Mouse (Mus musculus) E14TG2a.4 (cell line): ENCODE data around the gene Nemf.

Experiments
- H3K27me3 ChIP-seq: 2 replicates; pipeline ENCODE4 v1.6.1; 2014; ENCODE audit warnings: low read length, control low read depth; ENCODE audit not compliant: insufficient read depth
- H3K36me3 ChIP-seq: 2 replicates; pipeline ENCODE4 v1.6.1; 2014; ENCODE audit warnings: low read length, control low read depth; ENCODE audit not compliant: insufficient read depth
- H3K4me1 ChIP-seq: replicated peaks from 2 replicates; pipeline ENCODE4 v1.6.1; 2014; ENCODE audit warnings: low read depth, low read length, control low read depth
- H3K4me3 ChIP-seq: replicated peaks from 2 replicates; pipeline ENCODE4 v1.5.1; 2014; ENCODE audit warnings: mild to moderate bottlenecking, low read length
- H3K9me3 ChIP-seq: 2 replicates; pipeline ENCODE4 v1.6.1; 2014; ENCODE audit warnings: low read length, control low read depth
- CTCF ChIP-seq: conservative IDR thresholded peaks from 2 replicates; pipeline ENCODE4 v1.5.1; 2014; ENCODE audit warnings: low read length
- NANOG ChIP-seq: IDR thresholded peaks from 2 replicates; pipeline ENCODE4 v1.6.1; 2014; ENCODE audit warnings: borderline replicate concordance, low read length, mixed read lengths
- POU5F1 ChIP-seq: IDR thresholded peaks from 2 replicates; pipeline ENCODE4 v1.6.1; 2014; ENCODE audit warnings: low read length, borderline replicate concordance

Gene Nemf

GRCm38 (mm10) chr12:69295651-69296050, 61.3 kb downstream of the Nemf start:
- H3K9me3 ChIP-seq, result no peaks in the 10 kb centered on the region
- no peak for TF ChIP-seq CTCF
- TF ChIP-seq NANOG, result no peak
- no peak for TF ChIP-seq POU5F1
- H3K4me1 ChIP-seq, result peaks cover 29% of the 10 kb centered on the region

GRCm38 (mm10) chr12:69294936-69295335, 62.0 kb downstream of the Nemf start:
- no peaks in the 10 kb centered on the region for H3K36me3 ChIP-seq
- no peak overlapping the region for H3K4me3 ChIP-seq
- TF ChIP-seq POU5F1, result no peak
- no peak for TF ChIP-seq NANOG
- TF ChIP-seq CTCF, result no peak
- H3K27me3 ChIP-seq, result peaks cover 14% of the 10 kb centered on the region
- H3K4me1 ChIP-seq, result peaks cover 28% of the 10 kb centered on the region
- no peaks in the 10 kb centered on the region for H3K9me3 ChIP-seq

More at GRCm38 (mm10) chr12:69295651-69296050, 61.3 kb downstream of the Nemf start:
- Histone ChIP-seq H3K36me3 (no peaks in the 10 kb centered on the region), H3K4me3 (no peak overlapping the region), H3K27me3 (peaks cover 14% of the 10 kb centered on the region)

DNA sequence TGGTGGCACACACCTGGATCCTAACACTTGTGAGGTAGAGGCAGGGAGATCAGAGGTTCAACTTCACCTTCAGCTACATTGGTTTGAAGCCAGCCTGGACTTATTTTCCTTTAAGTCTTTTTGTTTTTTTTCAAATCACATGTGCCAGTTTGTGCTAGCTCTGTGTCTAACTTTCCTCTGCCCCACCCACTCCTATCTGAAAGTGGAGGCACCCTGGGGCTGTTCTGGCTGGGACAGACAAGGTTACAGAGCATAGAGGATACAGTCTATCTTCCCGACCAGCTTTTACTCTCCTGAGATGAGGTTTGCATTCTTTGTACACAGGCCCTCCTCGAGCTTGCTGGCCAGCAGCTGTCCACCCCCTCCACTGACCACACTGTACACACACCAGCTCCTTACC, 63.1 kb downstream of the Nemf start:
- H3K9me3 ChIP-seq, result no peaks in the 10 kb centered on the region
- TF ChIP-seq POU5F1 (no peak), CTCF (no peak), NANOG (no peak)
- peaks cover 17% of the 10 kb centered on the region for H3K4me1 ChIP-seq
- H3K27me3 ChIP-seq, result peaks cover 14% of the 10 kb centered on the region
- no peaks in the 10 kb centered on the region for H3K36me3 ChIP-seq
- H3K4me3 ChIP-seq, result no peak overlapping the region

GRCm38 (mm10) chr12:69292401-69292800, 64.6 kb downstream of the Nemf start:
- Histone ChIP-seq H3K4me1 (peaks cover 16% of the 10 kb centered on the region), H3K9me3 (no peaks in the 10 kb centered on the region), H3K27me3 (peaks cover 12% of the 10 kb centered on the region), H3K4me3 (no peak overlapping the region), H3K36me3 (no peaks in the 10 kb centered on the region)
- TF ChIP-seq NANOG (no peak), CTCF (no peak), POU5F1 (no peak)

- no peak overlapping the region for H3K4me3 ChIP-seq
- H3K4me1 ChIP-seq, result peaks cover 5% of the 10 kb centered on the region; the same call in 1 of the 2 replicates
- no peaks in the 10 kb centered on the region for H3K27me3 ChIP-seq
- no peaks in the 10 kb centered on the region for H3K36me3 ChIP-seq
- TF ChIP-seq POU5F1 (no peak), NANOG (no peak), CTCF (no peak)
- H3K9me3 ChIP-seq, result no peaks in the 10 kb centered on the region
Observed at GRCm38 (mm10) chr12:69288699-69289098, 68.3 kb downstream of the Nemf start.

DNA sequence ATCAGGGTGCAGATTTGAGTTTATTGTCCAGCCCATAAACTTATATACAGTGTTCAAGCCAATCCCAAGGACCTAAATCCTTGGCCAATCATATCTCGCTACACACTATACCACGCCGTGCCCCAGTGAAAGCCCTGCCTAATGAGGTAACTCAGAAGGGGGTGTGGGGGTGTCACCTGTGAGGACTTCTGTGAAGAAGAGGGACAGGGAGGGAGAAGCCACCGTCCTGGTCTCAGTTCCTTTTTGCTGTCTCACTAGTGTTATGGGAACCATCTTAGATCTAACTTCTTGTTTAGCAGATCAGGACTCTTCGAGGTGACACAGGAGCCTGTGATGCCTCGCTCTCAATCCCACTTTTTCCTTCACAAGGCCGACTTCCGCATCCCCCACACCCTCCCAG, 69.4 kb downstream of the Nemf start:
- TF ChIP-seq POU5F1 (no peak), NANOG (no peak), CTCF (no peak)
- H3K9me3 ChIP-seq, result no peaks in the 10 kb centered on the region
- H3K4me1 ChIP-seq, result peaks cover 5% of the 10 kb centered on the region; the same call in 1 of the 2 replicates
- no peaks in the 10 kb centered on the region for H3K27me3 ChIP-seq
- no peak overlapping the region for H3K4me3 ChIP-seq
- H3K36me3 ChIP-seq, result no peaks in the 10 kb centered on the region

GRCm38 (mm10) chr12:69283146-69283545, 73.8 kb downstream of the Nemf start:
- H3K9me3 ChIP-seq, result peaks cover 7% of the 10 kb centered on the region; the same call in 1 of the 2 replicates
- H3K4me3 ChIP-seq, result no peak overlapping the region
- peaks cover 3% of the 10 kb centered on the region; the same call in 1 of the 2 replicates for H3K4me1 ChIP-seq
- H3K27me3 ChIP-seq, result no peaks in the 10 kb centered on the region
- no peak for TF ChIP-seq CTCF
- TF ChIP-seq POU5F1, result no peak
- TF ChIP-seq NANOG, result no peak
- no peaks in the 10 kb centered on the region for H3K36me3 ChIP-seq

- no peak overlapping the region for H3K4me3 ChIP-seq
- no peaks in the 10 kb centered on the region for H3K36me3 ChIP-seq
- H3K27me3 ChIP-seq, result no peaks in the 10 kb centered on the region
- TF ChIP-seq CTCF (no peak), NANOG (no peak), POU5F1 (no peak)
- H3K9me3 ChIP-seq, result peaks cover 7% of the 10 kb centered on the region; the same call in 1 of the 2 replicates
- no peaks in the 10 kb centered on the region for H3K4me1 ChIP-seq
Observed at GRCm38 (mm10) chr12:69280915-69281314, 76.0 kb downstream of the Nemf start.

DNA sequence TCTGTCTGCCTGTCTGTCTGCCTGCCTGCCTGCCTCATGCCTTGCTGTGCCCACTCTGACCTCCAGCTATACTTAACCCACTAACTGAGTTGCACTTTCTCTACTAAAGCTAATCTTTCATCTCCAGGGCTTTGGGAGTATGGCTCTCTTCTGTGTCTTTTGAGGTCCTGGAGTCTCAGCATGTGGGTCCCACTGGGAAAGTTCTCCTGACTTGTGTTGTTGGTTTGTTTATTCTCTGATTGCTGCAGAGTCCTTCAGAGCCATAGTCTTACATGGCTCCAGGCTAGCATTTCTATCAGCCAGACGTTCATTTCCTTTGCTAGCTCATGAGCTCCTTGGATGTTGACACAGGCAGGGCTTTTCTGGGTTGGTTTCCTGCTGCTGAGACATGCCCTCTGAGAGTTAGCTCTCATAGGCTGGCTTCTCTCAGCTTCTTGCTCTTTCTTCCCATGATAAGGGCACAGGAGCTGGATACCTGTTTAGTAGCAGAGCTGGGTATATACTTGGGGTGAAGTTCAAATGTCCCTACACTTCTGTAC, 77.0 kb downstream of the Nemf start:
- H3K4me3 ChIP-seq, result no peak overlapping the region
- no peaks in the 10 kb centered on the region for H3K36me3 ChIP-seq
- peaks cover 7% of the 10 kb centered on the region; the same call in 1 of the 2 replicates for H3K9me3 ChIP-seq
- TF ChIP-seq NANOG (no peak), CTCF (no peak), POU5F1 (no peak)
- no peaks in the 10 kb centered on the region for H3K27me3 ChIP-seq
- no peaks in the 10 kb centered on the region for H3K4me1 ChIP-seq

- Histone ChIP-seq H3K4me1 (no peaks in the 10 kb centered on the region), H3K36me3 (no peaks in the 10 kb centered on the region), H3K27me3 (no peaks in the 10 kb centered on the region), H3K4me3 (no peak overlapping the region), H3K9me3 (no peaks in the 10 kb centered on the region)
- TF ChIP-seq CTCF, result no peak
Observed at GRCm38 (mm10) chr12:69268956-69269355, 88.0 kb downstream of the Nemf start.
